Mouse (Mus musculus) testis, adult 2 months (tissue): ENCODE measurements around the gene Vangl2. TPM values are rescaled to one million over a fixed set of nuclear protein-coding genes. Genes with fewer than 3 reads are reported as not detected.
A peak's percentile ranks its signal among the peaks of the same experiment; 100 is the strongest.

Experiments
- H3K27ac ChIP-seq: fragments of 200-500 bp; 2 replicates; pipeline ENCODE4 v1.5.1; 2012; ENCODE audit warnings: low read depth, low read length; ENCODE audit not compliant: control insufficient read depth, insufficient read depth
- H3K27me3 ChIP-seq: fragments of 200-500 bp; 2 replicates; pipeline ENCODE4 v1.6.1; 2012; ENCODE audit warnings: mild to moderate bottlenecking, low read length, moderate library complexity; ENCODE audit not compliant: control insufficient read depth, insufficient read depth
- H3K36me3 ChIP-seq: fragments of 200-500 bp; 2 replicates; pipeline ENCODE4 v1.6.1; 2012; ENCODE audit warnings: mild to moderate bottlenecking, low read length; ENCODE audit not compliant: control insufficient read depth, insufficient read depth
- H3K4me1 ChIP-seq: fragments of 200-500 bp; 2 replicates; pipeline ENCODE4 v1.6.1; 2012; ENCODE audit warnings: low read length; ENCODE audit not compliant: control insufficient read depth, insufficient read depth
- H3K4me3 ChIP-seq: fragments of 200-500 bp; 2 replicates; pipeline ENCODE4 v1.5.1; 2012; ENCODE audit warnings: low read depth, mild to moderate bottlenecking, low read length, moderate library complexity, mixed read lengths; ENCODE audit not compliant: control insufficient read depth
- CTCF ChIP-seq: fragments of 200-500 bp; IDR thresholded peaks from 2 replicates; pipeline ENCODE4 v1.5.1; 2012; ENCODE audit warnings: low read depth, mild to moderate bottlenecking, inconsistent platforms, low read length, moderate library complexity; ENCODE audit not compliant: control insufficient read depth, insufficient read depth, insufficient replicate concordance
- POLR2A ChIP-seq: fragments of 200-500 bp; IDR thresholded peaks from 2 replicates; pipeline ENCODE4 v1.6.1; 2012; ENCODE audit warnings: low read depth, mild to moderate bottlenecking, inconsistent platforms, low read length, moderate library complexity; ENCODE audit not compliant: control insufficient read depth
- polyA plus RNA-seq: library from polyadenylated mRNA; depleted of rRNA; stranded (reverse); fragments of >200 nt; gene quantifications from 2 replicates; pipeline ENCODE4 v1.2.3, GENCODE M21; 2012; rRNA removed

Gene Vangl2
- 2.6 and 4.6 TPM in 2 replicates for polyA plus RNA-seq

DNA sequence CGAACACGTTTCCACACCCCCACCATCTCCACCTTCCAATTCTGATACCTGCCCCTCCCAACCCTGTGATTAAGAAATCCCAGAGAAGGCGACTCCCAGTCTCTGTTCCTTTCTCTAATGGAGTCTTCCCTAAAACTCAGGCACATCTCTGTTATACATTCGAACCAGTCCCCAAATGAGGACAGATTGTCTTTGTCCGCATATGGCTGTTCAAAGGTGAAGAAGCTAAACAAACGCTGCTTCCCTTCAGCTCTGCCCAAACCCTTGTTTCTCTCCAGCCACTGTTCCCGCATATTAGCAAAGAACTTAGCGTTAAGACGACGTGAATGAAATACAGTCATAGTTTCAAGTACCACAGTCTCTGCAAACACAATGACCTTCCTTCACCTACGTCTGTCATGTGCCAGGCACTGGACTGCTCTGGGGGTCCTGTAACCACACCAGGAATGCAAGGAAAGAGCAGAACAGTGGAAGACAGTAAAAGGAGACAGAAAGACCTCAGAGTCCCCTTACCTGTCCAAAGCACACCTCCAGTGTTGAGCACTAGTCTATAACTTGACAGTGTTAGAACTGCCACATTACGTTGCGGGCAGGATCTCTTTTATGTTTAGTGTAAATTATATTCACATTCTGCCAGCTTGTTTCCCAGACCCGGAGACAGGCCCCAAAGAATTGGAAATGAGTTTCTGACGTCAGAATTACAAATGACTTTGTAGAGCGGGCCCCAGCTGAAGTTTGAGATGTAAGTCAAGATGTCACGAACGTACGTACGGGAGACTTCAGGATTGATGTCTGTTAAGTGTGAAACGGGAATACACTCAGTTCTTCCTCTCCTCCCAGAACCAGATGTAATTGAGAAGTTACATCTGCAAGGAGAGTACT lies at the start of gene Vangl2:
TSS of gene Vangl2 (minus strand) at position 51 of the 882 bp plus-strand sequence.
- peak within 1 kb of the TSS; percentile 44 for H3K4me3 ChIP-seq
- peaks cover 14% of the 10 kb centered on the region for H3K4me1 ChIP-seq
- H3K27ac ChIP-seq, result no peak within 1 kb of the TSS
- no peaks in the 10 kb centered on the region for H3K27me3 ChIP-seq
- H3K36me3 ChIP-seq, result no peaks in the 10 kb centered on the region
- TF ChIP-seq POLR2A, result no peak
- TF ChIP-seq CTCF, result no peak

- TF ChIP-seq CTCF (no peak), POLR2A (no peak)
- peak overlapping the region; percentile 26; the same call in 1 of the 2 replicates for H3K27ac ChIP-seq
- H3K27me3 ChIP-seq, result no peaks in the 10 kb centered on the region
- no peak overlapping the region for H3K4me3 ChIP-seq
- no peaks in the 10 kb centered on the region; the same call in 1 of the 2 replicates for H3K4me1 ChIP-seq
- H3K36me3 ChIP-seq, result no peaks in the 10 kb centered on the region; the same call in 1 of the 2 replicates
Observed at GRCm38 (mm10) chr1:172077981-172078380, 49.7 kb upstream of the Vangl2 start.

- H3K36me3 ChIP-seq, result peaks cover 2% of the 10 kb centered on the region
- no peaks in the 10 kb centered on the region for H3K27me3 ChIP-seq
- no peak overlapping the region for H3K4me3 ChIP-seq
- no peaks in the 10 kb centered on the region for H3K4me1 ChIP-seq
- TF ChIP-seq POLR2A, result no peak
- no peak for TF ChIP-seq CTCF
- no peak overlapping the region for H3K27ac ChIP-seq
Observed at GRCm38 (mm10) chr1:172072604-172073003, 44.4 kb upstream of the Vangl2 start.

DNA sequence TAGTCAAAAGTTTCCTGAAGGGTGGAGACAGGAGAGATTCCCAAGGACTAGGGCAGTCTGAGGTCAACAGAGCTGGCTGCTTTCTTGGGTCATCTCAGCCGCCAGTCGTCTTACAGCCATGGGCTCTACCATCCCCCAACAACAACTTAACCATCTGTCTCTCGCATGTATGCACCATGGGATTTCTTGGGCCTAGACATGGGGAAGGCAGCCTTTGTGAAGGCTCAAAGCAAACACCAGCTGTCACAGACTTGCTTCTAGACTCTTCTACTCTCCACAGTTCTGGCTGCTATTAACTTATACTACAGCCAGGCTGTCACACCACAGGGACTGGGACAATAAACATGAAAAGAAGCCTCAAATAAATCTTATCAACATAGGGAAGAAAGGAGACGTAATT lies 43.3 kb upstream of the Vangl2 start:
- TF ChIP-seq POLR2A (no peak), CTCF (no peak)
- peaks cover 2% of the 10 kb centered on the region for H3K36me3 ChIP-seq
- H3K27me3 ChIP-seq, result no peaks in the 10 kb centered on the region
- no peak overlapping the region for H3K4me3 ChIP-seq
- no peak overlapping the region for H3K27ac ChIP-seq
- no peaks in the 10 kb centered on the region for H3K4me1 ChIP-seq

DNA sequence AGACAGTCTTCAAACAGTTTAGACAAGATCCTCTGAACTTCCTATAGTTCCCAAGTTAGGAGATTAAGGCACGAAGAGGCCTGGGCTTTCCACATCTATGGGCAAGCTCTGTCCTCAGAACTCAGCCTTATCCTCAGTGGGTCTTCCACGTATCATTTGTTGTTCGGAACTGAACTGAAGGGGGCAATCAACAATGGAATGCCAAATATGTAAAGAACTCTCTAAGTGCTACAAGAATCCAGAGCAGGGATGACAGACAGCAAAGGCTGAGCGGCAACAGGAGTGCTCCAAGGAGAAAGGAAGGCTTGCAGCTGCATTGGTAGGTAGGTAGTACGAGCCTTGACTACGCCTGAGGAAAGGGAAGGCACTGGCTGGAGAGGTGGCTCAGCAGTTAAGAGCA lies 42.0 kb upstream of the Vangl2 start:
- no peak overlapping the region for H3K27ac ChIP-seq
- no peaks in the 10 kb centered on the region for H3K27me3 ChIP-seq
- H3K4me3 ChIP-seq, result no peak overlapping the region; the same call in 1 of the 2 replicates
- peaks cover 2% of the 10 kb centered on the region for H3K36me3 ChIP-seq
- TF ChIP-seq CTCF (no peak), POLR2A (no peak)
- H3K4me1 ChIP-seq, result no peaks in the 10 kb centered on the region

DNA sequence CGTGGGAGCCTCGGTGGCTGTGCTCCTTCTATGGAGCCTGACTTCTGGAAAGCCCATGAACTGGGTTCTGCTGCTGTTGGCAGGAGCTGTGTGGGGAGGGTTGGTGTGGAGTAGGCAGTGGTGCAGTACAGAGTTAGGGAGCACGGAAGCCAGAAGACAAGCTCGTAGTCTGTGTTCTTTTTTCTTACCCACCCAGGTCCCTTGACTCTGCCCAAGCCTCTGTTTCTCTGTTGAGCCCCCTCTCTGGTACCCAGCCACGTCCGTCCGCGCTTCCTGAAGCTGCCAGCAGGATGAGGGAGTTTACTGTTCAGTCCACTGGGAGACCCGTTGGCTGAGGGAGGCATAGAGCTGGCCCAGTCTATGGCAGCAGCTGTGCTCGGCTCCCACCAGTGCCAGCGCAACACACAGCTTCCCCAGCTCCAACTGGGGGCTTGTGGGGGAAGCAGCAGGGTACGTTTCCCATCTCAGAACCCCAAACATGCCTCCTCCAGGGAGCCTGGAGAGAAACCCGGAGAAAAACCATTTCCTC lies 36.4 kb upstream of the Vangl2 start:
- Histone ChIP-seq H3K36me3 (peaks cover 2% of the 10 kb centered on the region), H3K27ac (no peak overlapping the region), H3K4me1 (no peaks in the 10 kb centered on the region)

DNA sequence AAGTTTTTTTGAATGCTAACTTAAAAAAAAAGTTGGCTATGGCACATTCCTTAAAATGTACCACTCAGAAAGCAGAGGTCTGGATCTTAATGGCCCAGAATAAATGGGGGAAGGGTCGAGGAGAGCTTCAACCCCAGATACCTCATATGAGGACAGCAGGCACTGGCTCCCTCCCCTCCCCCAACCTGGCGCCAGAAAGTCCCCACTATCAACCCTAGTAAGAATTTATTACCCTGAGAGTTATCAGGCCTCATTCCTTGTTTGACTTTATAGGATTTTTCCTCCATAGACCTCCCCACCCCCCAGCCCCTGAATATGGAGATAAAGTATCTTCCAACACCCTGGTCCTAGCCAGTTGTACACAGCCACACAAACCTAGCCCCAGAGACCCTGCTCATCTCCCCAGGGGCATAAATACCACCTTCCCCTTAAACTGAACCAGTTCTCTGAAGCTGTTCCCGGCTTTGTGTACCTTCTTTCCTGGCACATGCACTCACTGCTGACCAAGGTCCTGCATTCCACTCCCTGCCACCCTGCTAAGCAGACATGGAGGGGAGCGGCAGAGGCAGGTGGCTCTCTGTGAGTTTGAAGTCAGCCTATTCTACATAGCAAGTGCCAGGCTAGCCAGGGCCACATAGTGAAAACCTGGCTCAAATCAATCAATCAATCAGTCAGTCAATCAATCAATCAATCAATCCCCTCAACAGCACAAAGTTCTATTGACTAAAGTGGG lies 35.2 kb upstream of the Vangl2 start:
- no peak for TF ChIP-seq CTCF
- no peaks in the 10 kb centered on the region; the same call in 1 of the 2 replicates for H3K36me3 ChIP-seq
- H3K27me3 ChIP-seq, result no peaks in the 10 kb centered on the region
- no peak overlapping the region for H3K4me3 ChIP-seq
- no peak overlapping the region for H3K27ac ChIP-seq
- no peaks in the 10 kb centered on the region; the same call in 1 of the 2 replicates for H3K4me1 ChIP-seq

More for the DNA sequence above, 36.4 kb upstream of the Vangl2 start:
- no peak overlapping the region for H3K4me3 ChIP-seq
- no peaks in the 10 kb centered on the region for H3K27me3 ChIP-seq
- TF ChIP-seq POLR2A, result no peak
- no peak for TF ChIP-seq CTCF
